Mouse (Mus musculus) neutrophil, adult 65 days (primary cell): ENCODE measurements around the gene Zc2hc1c. TPM values are rescaled to one million over a fixed set of nuclear protein-coding genes. Genes with fewer than 3 reads are reported as not detected.

Experiments
- total RNA-seq: library from RNA; stranded (reverse); gene quantifications from 2 replicates; pipeline ENCODE4 v1.2.4, GENCODE M21; 2023

The Zc2hc1c gene
- not detected in 2 replicates for total RNA-seq

DNA sequence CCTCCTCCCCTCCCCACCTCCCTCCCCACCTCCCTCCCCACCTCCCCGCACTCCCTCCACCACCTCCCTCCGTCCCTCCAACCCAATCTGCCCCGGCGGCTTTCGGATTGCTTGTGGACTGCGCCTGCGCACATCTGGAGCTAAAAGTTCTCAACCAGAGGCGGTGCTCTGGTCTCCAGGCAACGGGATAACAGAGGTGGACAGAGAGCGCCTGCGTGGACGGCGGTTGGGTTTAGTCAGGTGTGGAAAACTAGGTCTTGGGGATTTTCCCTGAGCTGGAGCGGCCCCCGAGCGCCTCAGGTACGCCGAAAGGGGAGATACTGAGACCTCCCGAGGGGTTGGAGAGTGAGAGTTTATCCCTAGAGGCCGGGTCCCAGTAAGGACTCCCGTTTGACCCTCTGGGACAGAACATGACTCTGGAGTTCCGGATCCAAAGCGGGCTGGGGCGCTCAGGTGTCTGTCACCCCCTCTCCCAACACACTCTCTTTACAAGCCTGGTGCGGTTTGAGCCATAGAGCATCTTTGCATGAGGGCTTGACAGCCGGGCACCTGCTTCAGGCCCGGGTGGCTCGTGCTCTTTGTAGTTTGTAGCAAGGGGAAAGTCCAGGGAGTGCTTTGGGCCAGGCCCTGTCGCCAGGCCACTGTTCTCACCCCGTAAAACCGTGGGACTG, at the start of gene Zc2hc1c:
Gene Zc2hc1c, plus strand, starts transcription at position 106 of the 671 bp plus-strand sequence.

DNA sequence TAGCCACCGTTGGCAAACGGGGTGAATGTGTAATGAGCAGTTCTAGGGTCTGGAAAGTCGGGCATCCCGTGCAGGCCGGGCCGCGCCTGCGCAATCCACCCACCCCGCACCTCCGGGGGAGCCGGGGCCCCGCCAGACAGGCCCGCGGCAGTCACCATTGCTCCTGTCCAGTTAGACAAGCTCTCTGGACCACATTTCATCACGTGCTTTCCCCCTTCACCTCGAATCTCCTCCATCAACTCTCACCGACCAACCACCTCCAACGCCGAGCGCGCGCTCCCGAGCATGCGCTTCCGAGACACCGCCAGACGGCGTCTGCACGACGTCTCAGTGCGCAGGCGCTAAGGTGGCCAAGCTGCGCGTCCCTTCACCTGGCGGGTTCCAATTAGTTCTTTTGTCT, 18.1 kb upstream of the Zc2hc1c start, which contains the start of gene Mlh3:
Gene Mlh3, minus strand, starts transcription at position 281 of the 400 bp plus-strand sequence.

DNA sequence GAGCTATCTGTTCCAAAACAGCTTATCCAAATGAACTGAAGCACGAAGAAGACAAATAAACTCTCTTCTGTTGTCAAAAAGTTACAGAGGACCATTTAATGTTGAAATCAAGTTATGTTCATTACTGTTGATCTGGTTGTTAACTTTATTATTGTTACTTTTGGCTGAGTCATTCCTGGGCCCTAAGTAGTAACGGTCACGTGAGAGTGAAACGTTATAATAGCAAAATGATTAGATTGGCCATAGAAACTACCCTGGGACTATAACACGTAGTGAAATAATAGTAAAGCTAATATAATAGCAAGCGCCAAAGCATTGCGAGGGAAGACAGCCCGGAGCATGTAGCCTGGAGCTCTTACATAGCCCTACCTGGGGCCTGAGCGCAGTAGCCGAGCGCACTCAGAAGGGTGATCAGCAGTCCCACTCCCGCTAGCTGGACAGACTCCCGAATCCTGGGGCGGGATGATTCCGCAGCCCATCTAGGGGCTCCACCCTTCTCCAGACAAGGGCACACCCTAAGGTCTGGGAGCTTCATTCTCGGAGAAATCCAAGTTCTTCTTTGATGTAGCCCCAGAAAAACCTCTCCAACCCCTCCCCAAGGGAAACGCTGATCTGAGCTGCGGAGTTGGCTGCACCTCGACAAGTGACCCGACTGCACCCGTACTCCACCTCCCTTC, 444 bp upstream of the Zc2hc1c start, which contains the start of gene Acyp1:
Gene Acyp1, minus strand, starts transcription at position 630 of the 677 bp plus-strand sequence.

DNA sequence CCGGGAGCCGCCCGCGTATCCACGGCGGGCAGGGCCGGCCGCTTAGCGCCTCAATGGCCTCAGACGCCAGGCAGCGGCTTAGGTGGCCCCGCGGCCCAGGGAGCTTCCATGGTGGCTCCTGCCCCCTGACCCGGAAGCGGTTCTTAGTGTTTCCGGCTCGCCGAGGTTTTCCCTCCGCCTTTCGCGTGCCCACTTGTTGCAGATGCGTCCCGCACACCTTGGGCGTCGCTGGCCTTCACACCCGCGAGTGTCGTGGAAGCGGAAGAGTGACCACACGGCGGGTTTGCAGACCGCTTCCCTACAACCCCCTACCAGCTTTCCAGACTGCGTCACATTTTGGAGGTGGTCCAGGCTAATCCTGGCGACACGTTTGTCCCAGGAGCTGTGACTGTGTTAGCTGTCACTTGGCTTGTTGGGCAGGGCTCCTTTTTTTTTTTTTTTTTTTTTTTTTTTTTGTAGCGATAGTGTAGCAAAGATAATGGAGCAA, 50.9 kb downstream of the Zc2hc1c start, which contains the start of gene Nek9:
Gene Nek9, minus strand, starts transcription at position 120 of the 487 bp plus-strand sequence.

Other genes with a start within 250 kb of the Zc2hc1c start
- 3.4 and 3.8 TPM in 2 replicates for gene Prox2, start 177.8 kb upstream of the Zc2hc1c start, total RNA-seq
- gene Dlst, start 177.8 kb upstream of the Zc2hc1c start, total RNA-seq, result 357 and 450 TPM in 2 replicates
- not detected in 2 replicates for gene Rps6kl1, start 137.3 kb upstream of the Zc2hc1c start, total RNA-seq
- 0.66 TPM in 1 of 2 replicates, not detected in the other for gene Pgf, start 110.8 kb upstream of the Zc2hc1c start, total RNA-seq
- gene Eif2b2, start 69.1 kb upstream of the Zc2hc1c start, total RNA-seq, result 85.0 and 86.4 TPM in 2 replicates
- 2.6 and 3.0 TPM in 2 replicates for gene Mlh3, start 18.0 kb upstream of the Zc2hc1c start, total RNA-seq
- gene Acyp1, start 153 bp upstream of the Zc2hc1c start, total RNA-seq, result 10.3 and 13.6 TPM in 2 replicates
- 49.7 and 62.4 TPM in 2 replicates for gene Nek9, start 50.8 kb downstream of the Zc2hc1c start, total RNA-seq
- gene Tmed10, start 86.3 kb downstream of the Zc2hc1c start, total RNA-seq, result 192 and 196 TPM in 2 replicates
- 2,012 and 2,637 TPM in 2 replicates for gene Fos, start 185.3 kb downstream of the Zc2hc1c start, total RNA-seq